Mouse (Mus musculus): ENCODE data around the gene Med8. TPM values are rescaled to one million over a fixed set of nuclear protein-coding genes. Genes with fewer than 3 reads are reported as not detected.

Med8 gene
- polyA plus RNA-seq, 1 experiment from 2014 or later, result 60.6 TPM

DNA sequence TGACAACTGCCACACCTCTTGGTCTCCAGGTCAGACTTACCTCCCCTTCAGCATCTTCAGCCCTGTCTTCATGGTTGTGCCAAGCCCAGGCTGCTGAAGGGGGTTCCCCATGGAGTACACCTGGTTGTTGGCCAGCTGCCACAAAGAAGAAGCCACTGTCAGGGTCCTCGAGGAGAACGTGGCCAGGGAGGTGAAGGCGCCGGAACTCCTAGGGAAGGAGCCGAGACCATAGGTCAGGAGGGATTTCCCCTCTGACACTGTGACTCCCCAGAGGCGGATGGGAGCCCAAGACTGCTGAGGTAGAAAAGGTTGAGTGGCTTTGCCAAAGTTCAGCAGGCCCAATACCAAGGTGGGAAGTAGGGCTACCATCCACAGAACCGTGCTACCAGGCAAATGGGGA, 25.9 kb upstream of the Med8 start:
- H3K36me3 ChIP-seq, result peaks cover 93% of the 10 kb centered on the region
- no peak for ATAC-seq (replicated peaks; ENCODE audit: insufficient number of reproducible peaks, insufficient read depth, low FRiP score, low read depth)
- WGBS, result 96% methylated on average over 7 of the region's 7 CpGs

DNA sequence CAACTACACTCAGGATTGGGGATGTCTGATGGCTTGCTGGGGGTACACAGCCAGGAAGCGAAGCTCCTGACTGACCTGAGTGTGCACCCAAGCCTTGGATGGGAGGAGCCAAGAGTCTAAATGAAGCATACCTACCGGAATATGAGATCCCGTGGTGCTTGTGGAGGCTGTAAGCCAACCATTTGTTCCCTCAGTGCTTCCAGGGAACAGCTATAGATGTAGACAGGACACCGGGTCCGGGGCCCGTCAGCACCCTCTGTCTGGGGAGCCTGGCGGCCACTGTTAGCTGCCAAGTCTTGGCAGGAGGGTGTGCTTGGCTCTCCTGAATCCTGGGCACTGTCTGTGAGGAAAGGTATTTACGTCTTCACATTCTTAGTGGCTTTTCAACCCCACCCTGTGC, 21.8 kb upstream of the Med8 start:
- H3K27ac ChIP-seq, result no peak overlapping the region
- H3K9ac ChIP-seq, result no peak overlapping the region
- ATAC-seq (replicated peaks; ENCODE audit: insufficient number of reproducible peaks, insufficient read depth, low FRiP score, low read depth), result no peak
- peaks cover 98% of the 10 kb centered on the region for H3K36me3 ChIP-seq
- H3K4me2 ChIP-seq, result no peak overlapping the region
- no peaks in the 10 kb centered on the region for H3K4me1 ChIP-seq (replicated peaks)
- no peaks in the 10 kb centered on the region for H3K27me3 ChIP-seq
- H3K9me3 ChIP-seq (replicated peaks), result no peaks in the 10 kb centered on the region
- 88% methylated on average over 8 of the region's 8 CpGs for WGBS
- H3K4me3 ChIP-seq, result no peak overlapping the region

More for the DNA sequence above, 25.9 kb upstream of the Med8 start:
- Histone ChIP-seq H3K9ac (no peak overlapping the region), H3K27me3 (no peaks in the 10 kb centered on the region), H3K9me3 (replicated peaks) (no peaks in the 10 kb centered on the region), H3K4me3 (no peak overlapping the region), H3K27ac (no peak overlapping the region), H3K4me1 (replicated peaks) (no peaks in the 10 kb centered on the region), H3K4me2 (no peak overlapping the region)

DNA sequence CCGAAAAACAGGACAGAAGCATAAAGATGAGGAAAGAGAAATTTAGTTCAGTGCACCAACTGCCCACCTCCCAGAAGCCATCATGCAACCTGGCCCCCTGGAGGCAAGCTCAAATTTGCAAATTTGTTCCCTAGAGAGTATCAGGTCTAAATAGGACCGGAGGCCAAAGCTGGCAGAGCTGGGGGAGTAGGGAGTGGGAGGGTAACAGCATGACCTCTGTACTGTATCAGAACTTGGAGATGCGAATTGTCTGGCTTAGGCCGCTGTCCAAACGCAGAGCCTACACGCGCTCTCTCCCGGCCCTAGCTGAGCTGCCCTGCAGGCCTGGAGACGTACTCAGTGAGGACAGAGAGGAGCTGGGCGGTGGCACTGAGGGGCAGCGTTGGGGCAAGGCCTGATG, 19.0 kb upstream of the Med8 start:
- 85% methylated on average over 11 of the region's 11 CpGs for WGBS
- no peaks in the 10 kb centered on the region for H3K27me3 ChIP-seq
- no peak overlapping the region for H3K4me3 ChIP-seq
- H3K4me1 ChIP-seq (replicated peaks), result peaks cover 18% of the 10 kb centered on the region
- no peak overlapping the region for H3K4me2 ChIP-seq
- no peaks in the 10 kb centered on the region for H3K9me3 ChIP-seq (replicated peaks)
- H3K27ac ChIP-seq, result no peak overlapping the region
- no peak overlapping the region for H3K9ac ChIP-seq
- ATAC-seq (replicated peaks; ENCODE audit: insufficient number of reproducible peaks, insufficient read depth, low FRiP score, low read depth), result no peak
- peaks cover 85% of the 10 kb centered on the region for H3K36me3 ChIP-seq

DNA sequence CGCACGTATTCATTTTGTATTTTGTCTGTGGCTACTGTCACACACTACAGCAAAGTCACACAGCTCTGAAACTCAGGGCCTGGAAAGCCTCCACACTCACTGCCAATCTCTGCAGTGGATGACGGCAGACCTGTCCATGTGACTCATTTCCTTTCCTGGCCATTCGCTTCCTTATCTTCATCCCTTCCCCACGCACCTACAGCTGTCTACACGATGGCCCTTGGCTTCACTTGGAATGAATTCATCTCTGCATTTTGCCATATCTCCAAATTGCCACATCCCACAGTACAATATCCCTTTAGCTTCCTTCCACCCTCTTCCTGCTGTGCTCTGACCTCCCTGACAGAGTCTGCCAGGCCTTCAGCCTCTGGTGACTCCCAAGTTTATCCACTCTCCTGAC, 14.6 kb upstream of the Med8 start:
- WGBS, result 37% methylated on average over 6 of the region's 6 CpGs
- no peak overlapping the region for H3K4me2 ChIP-seq
- no peaks in the 10 kb centered on the region for H3K27me3 ChIP-seq
- H3K36me3 ChIP-seq, result peaks cover 61% of the 10 kb centered on the region
- H3K4me1 ChIP-seq (replicated peaks), result peaks cover 24% of the 10 kb centered on the region
- H3K9me3 ChIP-seq (replicated peaks), result no peaks in the 10 kb centered on the region
- peak; percentile 76 for ATAC-seq (replicated peaks; ENCODE audit: insufficient number of reproducible peaks, insufficient read depth, low FRiP score, low read depth)
- H3K27ac ChIP-seq, result peak overlapping the region; percentile 79
- no peak overlapping the region for H3K4me3 ChIP-seq
- H3K9ac ChIP-seq, result no peak overlapping the region

DNA sequence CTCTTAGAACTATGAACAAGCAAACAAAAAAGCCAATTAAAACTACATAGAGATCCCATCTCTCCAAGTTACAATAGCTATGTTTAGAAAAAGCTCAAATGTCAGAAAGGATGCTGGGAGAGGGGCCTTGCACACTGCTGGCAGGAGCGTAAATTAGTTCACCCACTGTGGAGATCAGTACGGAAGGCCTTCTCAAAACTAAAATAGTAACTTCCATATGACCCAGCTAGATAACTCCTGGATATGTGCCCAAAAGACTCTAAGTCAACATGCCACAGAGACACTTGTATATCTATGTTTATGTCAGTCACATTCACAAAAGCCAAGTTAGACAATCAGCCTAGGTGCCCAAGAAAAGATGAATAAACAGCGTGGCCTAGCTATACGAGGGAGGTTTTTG, 13.8 kb upstream of the Med8 start:
- no peak overlapping the region for H3K9ac ChIP-seq
- peak overlapping the region; percentile 79 for H3K27ac ChIP-seq
- no peak for ATAC-seq (replicated peaks; ENCODE audit: insufficient number of reproducible peaks, insufficient read depth, low FRiP score, low read depth)
- H3K27me3 ChIP-seq, result no peaks in the 10 kb centered on the region
- H3K4me3 ChIP-seq, result no peak overlapping the region
- H3K36me3 ChIP-seq, result peaks cover 62% of the 10 kb centered on the region
- peaks cover 24% of the 10 kb centered on the region for H3K4me1 ChIP-seq (replicated peaks)
- H3K4me2 ChIP-seq, result no peak overlapping the region
- 34% methylated on average over 4 of the region's 4 CpGs for WGBS
- no peaks in the 10 kb centered on the region for H3K9me3 ChIP-seq (replicated peaks)

DNA sequence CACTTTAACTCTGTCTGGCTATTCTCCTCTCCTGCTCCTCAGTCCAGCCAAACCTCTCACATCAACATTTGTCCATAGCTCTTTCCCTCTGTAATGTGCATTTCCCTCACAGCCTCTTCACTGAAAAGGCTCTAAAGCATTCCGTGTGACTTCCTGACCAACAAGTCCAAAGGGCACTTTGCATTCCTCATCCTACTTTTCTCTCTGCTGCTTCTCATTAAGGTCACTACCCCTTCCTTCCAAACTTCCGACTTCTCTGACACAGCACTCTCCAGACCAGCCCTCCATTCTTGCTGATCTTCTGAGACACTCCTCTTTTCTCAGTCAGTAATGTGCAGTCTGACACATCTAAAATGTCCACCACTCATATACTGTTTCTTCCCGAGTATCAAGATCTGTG, 12.7 kb upstream of the Med8 start:
- peak overlapping the region; percentile 56 for H3K27ac ChIP-seq

DNA sequence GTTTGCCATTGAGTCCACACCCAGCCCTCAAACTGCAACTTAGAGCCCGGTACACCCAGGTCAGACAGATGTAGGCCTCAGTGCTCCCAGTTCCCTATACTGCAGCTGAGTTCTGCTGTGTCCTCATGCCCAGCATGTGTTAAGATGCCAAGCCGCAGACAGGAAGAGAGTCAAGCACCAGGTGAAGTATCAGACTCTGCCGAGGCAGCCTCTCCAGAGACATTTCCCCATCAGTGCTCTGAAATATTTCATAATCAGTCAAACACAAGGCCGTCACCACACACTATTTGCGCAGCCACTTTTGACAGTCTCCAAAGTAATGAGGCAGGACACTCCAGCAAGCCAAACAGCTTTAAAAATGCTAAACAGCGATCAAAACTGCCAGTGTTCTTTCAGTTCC, 10.7 kb upstream of the Med8 start:
- no peak overlapping the region for H3K9ac ChIP-seq
- H3K36me3 ChIP-seq, result peaks cover 55% of the 10 kb centered on the region
- WGBS, result 94% methylated on average over 6 of the region's 6 CpGs
- H3K27ac ChIP-seq, result no peak overlapping the region
- H3K27me3 ChIP-seq, result no peaks in the 10 kb centered on the region
- no peak overlapping the region for H3K4me2 ChIP-seq
- no peak for ATAC-seq (replicated peaks; ENCODE audit: insufficient number of reproducible peaks, insufficient read depth, low FRiP score, low read depth)
- H3K4me1 ChIP-seq (replicated peaks), result peaks cover 23% of the 10 kb centered on the region
- no peak overlapping the region for H3K4me3 ChIP-seq
- H3K9me3 ChIP-seq (replicated peaks), result no peaks in the 10 kb centered on the region

More for the DNA sequence above, 12.7 kb upstream of the Med8 start:
- Histone ChIP-seq H3K9me3 (replicated peaks) (no peaks in the 10 kb centered on the region), H3K4me3 (no peak overlapping the region), H3K4me2 (no peak overlapping the region), H3K4me1 (replicated peaks) (peaks cover 24% of the 10 kb centered on the region), H3K27me3 (no peaks in the 10 kb centered on the region), H3K36me3 (peaks cover 61% of the 10 kb centered on the region), H3K9ac (no peak overlapping the region)
- 51% methylated on average over 3 of the region's 3 CpGs for WGBS
- no peak for ATAC-seq (replicated peaks; ENCODE audit: insufficient number of reproducible peaks, insufficient read depth, low FRiP score, low read depth)

DNA sequence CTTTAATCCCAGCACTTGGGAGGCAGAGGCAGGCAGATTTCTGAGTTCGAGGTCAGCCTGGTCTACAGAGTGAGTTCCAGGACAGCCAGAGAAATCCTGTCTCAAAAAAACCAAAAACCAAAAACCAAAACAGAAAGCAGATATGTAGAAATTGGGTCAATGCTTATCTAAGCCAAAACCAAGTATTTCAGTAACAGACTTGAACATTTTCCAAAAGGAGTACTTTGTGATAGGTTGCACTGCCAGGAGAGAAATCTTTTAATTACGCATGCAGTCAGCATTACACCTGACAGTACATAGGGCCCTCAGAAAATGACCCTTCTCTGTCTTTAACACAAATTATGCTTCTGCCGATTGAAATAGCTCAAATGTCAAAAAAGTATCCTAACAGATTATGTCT, 7.7 kb upstream of the Med8 start:
- no peak overlapping the region for H3K4me2 ChIP-seq
- H3K4me3 ChIP-seq, result no peak overlapping the region
- no peak overlapping the region for H3K9ac ChIP-seq
- no peaks in the 10 kb centered on the region for H3K9me3 ChIP-seq (replicated peaks)
- H3K27me3 ChIP-seq, result no peaks in the 10 kb centered on the region
- no peak for ATAC-seq (replicated peaks; ENCODE audit: insufficient number of reproducible peaks, insufficient read depth, low FRiP score, low read depth)
- 86% methylated on average over 3 of the region's 3 CpGs for WGBS
- no peak overlapping the region for H3K27ac ChIP-seq
- H3K4me1 ChIP-seq (replicated peaks), result no peaks in the 10 kb centered on the region; the same call in 1 of the 2 replicates
- peaks cover 58% of the 10 kb centered on the region for H3K36me3 ChIP-seq

DNA sequence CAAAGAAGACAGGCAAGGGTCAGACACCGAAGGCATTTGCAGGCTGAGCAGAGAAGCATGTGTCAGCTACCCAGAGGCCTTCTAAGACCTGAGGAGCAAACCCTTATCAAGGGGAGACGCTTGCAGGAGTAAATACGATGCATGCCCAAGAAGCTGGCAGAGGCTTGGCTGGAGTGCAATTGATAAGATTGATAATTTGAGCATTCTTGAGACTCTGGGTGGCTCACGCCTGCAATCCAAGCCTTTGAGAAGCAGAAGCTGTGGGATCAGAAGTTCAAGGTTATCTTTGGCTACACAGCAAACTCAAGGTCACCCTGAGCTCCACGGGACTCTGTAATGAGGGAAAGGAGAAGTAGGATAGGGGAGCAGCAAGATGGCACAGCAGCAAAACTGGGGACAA, 7.2 kb upstream of the Med8 start:
- 58% methylated on average over 5 of the region's 5 CpGs for WGBS
- Histone ChIP-seq H3K27ac (no peak overlapping the region), H3K27me3 (no peaks in the 10 kb centered on the region), H3K4me2 (no peak overlapping the region), H3K4me3 (no peak overlapping the region), H3K9ac (no peak overlapping the region), H3K9me3 (replicated peaks) (no peaks in the 10 kb centered on the region), H3K36me3 (peaks cover 58% of the 10 kb centered on the region), H3K4me1 (replicated peaks) (no peaks in the 10 kb centered on the region; the same call in 1 of the 2 replicates)
- no peak for ATAC-seq (replicated peaks; ENCODE audit: insufficient number of reproducible peaks, insufficient read depth, low FRiP score, low read depth)

DNA sequence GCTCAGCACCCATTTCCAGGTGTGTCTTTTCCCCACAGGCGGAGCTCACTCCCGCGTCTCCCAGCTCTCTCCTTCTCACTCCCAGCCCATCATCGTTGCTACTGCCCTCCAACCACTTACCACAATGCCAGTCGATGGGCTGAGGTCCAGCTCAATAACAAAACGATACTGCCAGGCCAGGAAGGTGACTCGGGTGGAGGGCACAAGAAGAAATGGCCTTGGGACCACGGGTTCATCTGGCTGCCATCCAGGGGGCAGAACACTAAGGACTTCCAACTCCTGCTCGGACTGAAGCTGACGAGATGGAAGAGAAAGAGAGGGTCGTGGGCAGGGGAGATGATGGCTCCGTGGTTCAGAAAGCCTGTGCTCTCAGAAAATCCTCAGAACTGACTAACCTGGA, 6.4 kb upstream of the Med8 start:
- no peak overlapping the region for H3K27ac ChIP-seq
- ATAC-seq (replicated peaks; ENCODE audit: insufficient number of reproducible peaks, insufficient read depth, low FRiP score, low read depth), result no peak
- H3K9ac ChIP-seq, result no peak overlapping the region
- no peak overlapping the region for H3K4me3 ChIP-seq
- H3K36me3 ChIP-seq, result peaks cover 57% of the 10 kb centered on the region
- no peak overlapping the region for H3K4me2 ChIP-seq
- no peaks in the 10 kb centered on the region for H3K9me3 ChIP-seq (replicated peaks)
- H3K4me1 ChIP-seq (replicated peaks), result no peaks in the 10 kb centered on the region; the same call in 1 of the 2 replicates
- no peaks in the 10 kb centered on the region for H3K27me3 ChIP-seq
- WGBS, result 90% methylated on average over 12 of the region's 12 CpGs

DNA sequence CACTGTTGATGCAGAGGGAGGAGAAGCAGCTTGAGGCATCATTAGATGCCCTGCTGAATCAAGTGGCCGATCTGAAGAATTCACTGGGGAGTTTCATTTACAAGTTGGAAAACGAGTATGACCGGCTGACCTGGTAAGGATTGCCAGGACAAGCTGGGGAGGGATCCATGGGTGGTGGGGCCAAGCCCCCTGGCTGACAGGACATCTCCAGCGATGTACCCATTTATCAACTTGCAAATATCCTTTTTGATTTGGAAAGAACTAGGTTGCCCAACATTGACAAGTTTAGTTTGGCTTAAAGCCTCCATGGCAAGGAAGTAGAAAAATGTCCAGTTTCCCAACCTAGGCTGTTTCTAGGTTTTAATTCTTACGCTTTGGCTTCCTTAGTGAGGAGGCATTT, 1.7 kb downstream of the Med8 start:
- Histone ChIP-seq H3K27ac (no peak overlapping the region), H3K27me3 (no peaks in the 10 kb centered on the region), H3K36me3 (peaks cover 53% of the 10 kb centered on the region), H3K9ac (no peak overlapping the region), H3K9me3 (replicated peaks) (no peaks in the 10 kb centered on the region), H3K4me3 (no peak overlapping the region), H3K4me2 (no peak overlapping the region), H3K4me1 (replicated peaks) (peaks cover 17% of the 10 kb centered on the region)
- WGBS, result 91% methylated on average over 5 of the region's 5 CpGs
- ATAC-seq (replicated peaks; ENCODE audit: insufficient number of reproducible peaks, insufficient read depth, low FRiP score, low read depth), result no peak

DNA sequence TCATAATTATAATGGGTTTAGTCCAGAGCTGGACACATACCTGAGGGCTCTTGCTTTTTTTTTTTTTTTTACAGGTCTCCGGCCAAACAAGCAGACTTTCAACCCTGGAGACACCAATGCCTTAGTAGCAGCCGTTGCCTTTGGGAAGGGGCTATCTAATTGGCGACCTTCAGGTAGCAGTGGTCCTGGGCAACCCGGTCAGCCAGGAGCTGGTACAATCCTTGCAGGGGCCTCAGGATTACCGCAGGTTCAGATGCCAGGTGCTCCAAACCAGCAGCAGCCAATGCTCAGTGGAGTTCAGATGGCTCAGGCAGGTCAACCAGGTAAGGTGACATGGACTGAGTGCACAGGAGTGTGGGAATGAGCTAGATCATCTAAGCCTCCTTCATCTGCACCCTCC, 4.4 kb downstream of the Med8 start:
- Histone ChIP-seq H3K27ac (no peak overlapping the region), H3K36me3 (peaks cover 78% of the 10 kb centered on the region)
- WGBS, result 89% methylated on average over 5 of the region's 5 CpGs

More for the DNA sequence above, 4.4 kb downstream of the Med8 start:
- Histone ChIP-seq H3K4me1 (replicated peaks) (peaks cover 9% of the 10 kb centered on the region), H3K4me3 (no peak overlapping the region), H3K4me2 (no peak overlapping the region), H3K9ac (no peak overlapping the region), H3K9me3 (replicated peaks) (no peaks in the 10 kb centered on the region), H3K27me3 (no peaks in the 10 kb centered on the region)
- ATAC-seq (replicated peaks; ENCODE audit: insufficient number of reproducible peaks, insufficient read depth, low FRiP score, low read depth), result no peak

All from heart, embryonic 15.5 days (tissue).